Mouse (Mus musculus): ENCODE data around the gene Stx1b. TPM values are rescaled to one million over a fixed set of nuclear protein-coding genes. Genes with fewer than 3 reads are reported as not detected.

Gene Stx1b
- total and polyA plus RNA-seq, 3 experiments: 0.15 to 0.56 TPM; not detected in 1

DNA sequence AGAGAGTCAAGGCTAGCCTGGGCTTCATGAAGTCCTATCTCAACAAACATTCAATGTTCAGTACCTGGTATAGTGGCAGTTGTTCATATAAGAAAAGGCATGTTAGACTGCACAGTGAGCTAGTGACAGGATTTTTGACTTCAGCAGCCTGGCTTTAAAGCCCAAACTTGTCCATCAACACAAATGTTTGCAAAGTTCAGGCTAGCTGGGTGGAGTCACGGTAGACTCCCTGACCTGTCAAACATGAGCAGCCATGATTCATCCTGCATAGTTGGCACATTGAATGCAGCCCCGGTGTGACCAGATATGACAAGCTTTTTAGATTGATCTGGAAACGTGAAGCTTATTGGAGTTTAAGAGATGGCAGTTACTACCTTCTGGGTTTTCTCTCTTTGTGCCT lies 52.3 kb downstream of the Stx1b start:
- peak; percentile 59 for DNase-seq (ENCODE audit: low read depth, low spot score)

DNA sequence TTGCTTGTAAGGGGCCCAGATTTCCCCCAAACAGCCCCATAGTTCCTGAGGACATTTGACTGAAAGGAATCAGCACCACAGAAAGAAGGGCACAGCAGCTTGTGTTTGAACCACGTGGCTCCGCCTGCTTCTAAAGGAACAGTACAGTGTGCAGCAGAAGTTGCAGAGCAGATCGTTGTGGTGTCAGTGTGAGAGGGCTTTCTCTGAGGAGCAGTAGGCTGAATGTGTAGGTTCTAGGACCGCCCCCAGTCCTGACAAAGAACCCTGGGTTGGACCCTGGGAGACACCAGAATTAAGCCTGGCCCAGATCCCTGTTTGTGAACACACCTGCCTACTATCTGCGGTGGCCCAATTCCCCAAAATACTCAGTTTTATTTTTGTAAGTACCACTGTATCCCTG lies 53.1 kb downstream of the Stx1b start:
- peak overlapping the region; percentile 98 for H3K9ac ChIP-seq (ENCODE audit: control insufficient read depth, low read depth, low read length, poor library complexity, severe bottlenecking)
- H3K4me3 ChIP-seq (ENCODE audit: control insufficient read depth in 1 of 2, insufficient read depth in 1 of 2, low read depth in 2 of 2, low read length in 2 of 2): peak overlapping the region; percentile 82 to 93; a peak in 2 of 4 replicates
- H3K4me1 ChIP-seq (ENCODE audit: control insufficient read depth in 1 of 2, insufficient read depth in 2 of 2, low read length in 2 of 2): peaks cover 5 to 37% of the 10 kb centered on the region in 2 experiments; a peak in 3 of 4 replicates
- no peaks in the 10 kb centered on the region for H3K9me3 ChIP-seq (replicated peaks; ENCODE audit: insufficient read depth, low read length)
- peak overlapping the region; percentile 93 for H3K27ac ChIP-seq (ENCODE audit: control insufficient read depth, low read depth, low read length)
- peaks cover 24% of the 10 kb centered on the region for H3K79me2 ChIP-seq (ENCODE audit: control insufficient read depth, insufficient read depth, low read length, poor library complexity)
- H3K36me3 ChIP-seq (ENCODE audit: control insufficient read depth in 1 of 2, insufficient read depth in 2 of 2, low read length in 2 of 2): peaks cover 0 to 32% of the 10 kb centered on the region in 2 experiments; a peak in 2 of 4 replicates
- no peaks in the 10 kb centered on the region for H3K27me3 ChIP-seq (ENCODE audit: control insufficient read depth in 1 of 2, insufficient read depth in 2 of 2, low read length in 2 of 2)
- DNase-seq (ENCODE audit: low read depth, low spot score): peak; percentile 71
- no peak for TF ChIP-seq MYB (IDR thresholded peaks at IDR 0.05; ENCODE audit: low read depth, low read length)
- peak in 1 of 2 experiments; percentile 25; a peak in 1 of 4 replicates for TF ChIP-seq POLR2A (IDR thresholded peaks at IDR 0.05; ENCODE audit: control insufficient read depth in 1 of 2, insufficient read depth in 1 of 2, low read depth in 1 of 2, low read length in 2 of 2, poor library complexity in 1 of 2)
- no peak for TF ChIP-seq POLR2AphosphoS5 (IDR thresholded peaks at IDR 0.05; ENCODE audit: borderline replicate concordance, low read depth, low read length)
- TF ChIP-seq SIN3A (IDR thresholded peaks at IDR 0.05; ENCODE audit: low read length): no peak
- no peak for TF ChIP-seq BHLHE40 (IDR thresholded peaks at IDR 0.05; ENCODE audit: borderline replicate concordance, low read depth, low read length)
- peak; percentile 72; the same call in 1 of the 2 replicates for TF ChIP-seq MYC (IDR thresholded peaks at IDR 0.05; ENCODE audit: low read depth, low read length)
- TF ChIP-seq MAX (IDR thresholded peaks at IDR 0.05; ENCODE audit: low read length): peak; percentile 84
- TF ChIP-seq USF1 (IDR thresholded peaks at IDR 0.05; ENCODE audit: low read depth, low read length): peak; percentile 66
- no peak for TF ChIP-seq TBP (IDR thresholded peaks at IDR 0.05; ENCODE audit: low read depth, low read length)
- no peak for TF ChIP-seq GABPA (IDR thresholded peaks at IDR 0.05; ENCODE audit: low read depth, low read length)
- TF ChIP-seq E2F4 (IDR thresholded peaks at IDR 0.05; ENCODE audit: borderline replicate concordance, low read depth, low read length): no peak
- peak; percentile 84 for TF ChIP-seq MXI1 (IDR thresholded peaks at IDR 0.05; ENCODE audit: low read depth, low read length)

More for the DNA sequence above, 52.3 kb downstream of the Stx1b start:
- TF ChIP-seq POLR2AphosphoS2 (IDR thresholded peaks at IDR 0.05; ENCODE audit: low read length) (peak; percentile 71), ELF1 (IDR thresholded peaks at IDR 0.05; ENCODE audit: low read depth, low read length) (no peak)
- no peaks in the 10 kb centered on the region for H3K9me3 ChIP-seq (replicated peaks; ENCODE audit: insufficient read depth, low read length)
- no peak overlapping the region for H3K4me3 ChIP-seq (ENCODE audit: control insufficient read depth in 1 of 2, insufficient read depth in 1 of 2, low read depth in 2 of 2, low read length in 2 of 2)
- H3K4me1 ChIP-seq (ENCODE audit: control insufficient read depth in 1 of 2, insufficient read depth in 2 of 2, low read length in 2 of 2): peaks cover 0 to 32% of the 10 kb centered on the region in 2 experiments; a peak in 3 of 4 replicates
- no peak overlapping the region for H3K9ac ChIP-seq (ENCODE audit: control insufficient read depth, low read depth, low read length, poor library complexity, severe bottlenecking)
- H3K79me2 ChIP-seq (ENCODE audit: control insufficient read depth, insufficient read depth, low read length, poor library complexity): peaks cover 26% of the 10 kb centered on the region
- peak overlapping the region; percentile 20 for H3K27ac ChIP-seq (ENCODE audit: control insufficient read depth, low read depth, low read length)
- H3K27me3 ChIP-seq (ENCODE audit: control insufficient read depth in 1 of 2, insufficient read depth in 2 of 2, low read length in 2 of 2): no peaks in the 10 kb centered on the region
- peaks cover 0 to 27% of the 10 kb centered on the region in 2 experiments; a peak in 2 of 4 replicates for H3K36me3 ChIP-seq (ENCODE audit: control insufficient read depth in 1 of 2, insufficient read depth in 2 of 2, low read length in 2 of 2)

All from MEL (cell line).